Mouse (Mus musculus): ENCODE measurements around the gene Sgpp2. TPM values are rescaled to one million over a fixed set of nuclear protein-coding genes. Genes with fewer than 3 reads are reported as not detected.

Sgpp2 gene
- polyA plus RNA-seq, 1 experiment: 0.08 TPM

GRCm38 (mm10) chr1:78325851-78326250, 15.7 kb downstream of the Sgpp2 start:
- no peak overlapping the region for H3K4me3 ChIP-seq (ENCODE audit: insufficient read depth, poor library complexity, severe bottlenecking)
- no peaks in the 10 kb centered on the region for H3K79me2 ChIP-seq (ENCODE audit: control insufficient read depth, insufficient read depth)
- no peaks in the 10 kb centered on the region for H3K27me3 ChIP-seq (ENCODE audit: control insufficient read depth, insufficient read depth, insufficient read length)
- no peaks in the 10 kb centered on the region for H3K36me3 ChIP-seq (ENCODE audit: control insufficient read depth, insufficient read depth)
- no peaks in the 10 kb centered on the region for H3K79me3 ChIP-seq (ENCODE audit: low read depth)
- H3ac ChIP-seq (ENCODE audit: control insufficient read depth, insufficient read length, low read depth): no peak overlapping the region
- no peak for TF ChIP-seq CTCF (IDR thresholded peaks at IDR 0.05; ENCODE audit: control insufficient read depth, insufficient read depth, insufficient read length)
- TF ChIP-seq CEBPB (IDR thresholded peaks at IDR 0.05; ENCODE audit: low read depth): no peak
- no peak for TF ChIP-seq MAX (IDR thresholded peaks at IDR 0.05)
- TF ChIP-seq MYOD1 (IDR thresholded peaks at IDR 0.05; ENCODE audit: control insufficient read depth, insufficient read length, low read depth): no peak
- no peak for TF ChIP-seq USF1 (IDR thresholded peaks at IDR 0.05; ENCODE audit: low read depth)
- TF ChIP-seq FOSL1 (IDR thresholded peaks at IDR 0.05; ENCODE audit: insufficient read depth, low read length, poor library complexity, severe bottlenecking): no peak
- no peak for TF ChIP-seq MYOG (IDR thresholded peaks at IDR 0.05; ENCODE audit: control insufficient read depth, extremely low read depth, insufficient read length)

- Histone ChIP-seq H3K27me3 (ENCODE audit: control insufficient read depth, insufficient read depth, insufficient read length) (no peaks in the 10 kb centered on the region), H3K79me2 (ENCODE audit: control insufficient read depth, insufficient read depth) (no peaks in the 10 kb centered on the region), H3ac (ENCODE audit: control insufficient read depth, insufficient read length, low read depth) (no peak overlapping the region), H3K36me3 (ENCODE audit: control insufficient read depth, insufficient read depth) (no peaks in the 10 kb centered on the region), H3K4me3 (ENCODE audit: insufficient read depth, poor library complexity, severe bottlenecking) (no peak overlapping the region), H3K79me3 (ENCODE audit: low read depth) (no peaks in the 10 kb centered on the region)
- TF ChIP-seq USF1 (IDR thresholded peaks at IDR 0.05; ENCODE audit: low read depth) (no peak), MAX (IDR thresholded peaks at IDR 0.05) (no peak), MYOD1 (IDR thresholded peaks at IDR 0.05; ENCODE audit: control insufficient read depth, insufficient read length, low read depth) (no peak), FOSL1 (IDR thresholded peaks at IDR 0.05; ENCODE audit: insufficient read depth, low read length, poor library complexity, severe bottlenecking) (no peak), CEBPB (IDR thresholded peaks at IDR 0.05; ENCODE audit: low read depth) (no peak), MYOG (IDR thresholded peaks at IDR 0.05; ENCODE audit: control insufficient read depth, extremely low read depth, insufficient read length) (no peak), CTCF (IDR thresholded peaks at IDR 0.05; ENCODE audit: control insufficient read depth, insufficient read depth, insufficient read length) (no peak)
Measured at GRCm38 (mm10) chr1:78328646-78329045, 18.5 kb downstream of the Sgpp2 start.

GRCm38 (mm10) chr1:78329861-78330260, 19.7 kb downstream of the Sgpp2 start:
- Histone ChIP-seq H3K79me3 (ENCODE audit: low read depth) (no peaks in the 10 kb centered on the region), H3K36me3 (ENCODE audit: control insufficient read depth, insufficient read depth) (no peaks in the 10 kb centered on the region), H3K4me3 (ENCODE audit: insufficient read depth, poor library complexity, severe bottlenecking) (no peak overlapping the region), H3K27me3 (ENCODE audit: control insufficient read depth, insufficient read depth, insufficient read length) (no peaks in the 10 kb centered on the region), H3ac (ENCODE audit: control insufficient read depth, insufficient read length, low read depth) (no peak overlapping the region), H3K79me2 (ENCODE audit: control insufficient read depth, insufficient read depth) (no peaks in the 10 kb centered on the region)
- TF ChIP-seq MYOG (IDR thresholded peaks at IDR 0.05; ENCODE audit: control insufficient read depth, extremely low read depth, insufficient read length) (no peak), MAX (IDR thresholded peaks at IDR 0.05) (no peak), CEBPB (IDR thresholded peaks at IDR 0.05; ENCODE audit: low read depth) (no peak)

GRCm38 (mm10) chr1:78330620-78331158, 20.5 kb downstream of the Sgpp2 start:
- no peaks in the 10 kb centered on the region for H3K27me3 ChIP-seq (ENCODE audit: control insufficient read depth, insufficient read depth, insufficient read length)
- H3K79me2 ChIP-seq (ENCODE audit: control insufficient read depth, insufficient read depth): no peaks in the 10 kb centered on the region
- H3K4me3 ChIP-seq (ENCODE audit: insufficient read depth, poor library complexity, severe bottlenecking): no peak overlapping the region
- no peak overlapping the region for H3ac ChIP-seq (ENCODE audit: control insufficient read depth, insufficient read length, low read depth)
- no peaks in the 10 kb centered on the region for H3K36me3 ChIP-seq (ENCODE audit: control insufficient read depth, insufficient read depth)
- TF ChIP-seq CEBPB (IDR thresholded peaks at IDR 0.05; ENCODE audit: low read depth): no peak
- no peak for TF ChIP-seq CTCF (IDR thresholded peaks at IDR 0.05; ENCODE audit: control insufficient read depth, insufficient read depth, insufficient read length)
- TF ChIP-seq MYOD1 (IDR thresholded peaks at IDR 0.05; ENCODE audit: control insufficient read depth, insufficient read length, low read depth): no peak
- H3K79me3 ChIP-seq (ENCODE audit: low read depth): no peaks in the 10 kb centered on the region

GRCm38 (mm10) chr1:78337726-78338125, 27.6 kb downstream of the Sgpp2 start:
- TF ChIP-seq CTCF (IDR thresholded peaks at IDR 0.05; ENCODE audit: control insufficient read depth, insufficient read depth, insufficient read length) (no peak), MYOD1 (IDR thresholded peaks at IDR 0.05; ENCODE audit: control insufficient read depth, insufficient read length, low read depth) (no peak), USF1 (IDR thresholded peaks at IDR 0.05; ENCODE audit: low read depth) (no peak), MAX (IDR thresholded peaks at IDR 0.05) (no peak), CEBPB (IDR thresholded peaks at IDR 0.05; ENCODE audit: low read depth) (no peak), FOSL1 (IDR thresholded peaks at IDR 0.05; ENCODE audit: insufficient read depth, low read length, poor library complexity, severe bottlenecking) (no peak), MYOG (IDR thresholded peaks at IDR 0.05; ENCODE audit: control insufficient read depth, extremely low read depth, insufficient read length) (no peak)
- Histone ChIP-seq H3K36me3 (ENCODE audit: control insufficient read depth, insufficient read depth) (no peaks in the 10 kb centered on the region), H3K27me3 (ENCODE audit: control insufficient read depth, insufficient read depth, insufficient read length) (no peaks in the 10 kb centered on the region), H3K4me3 (ENCODE audit: insufficient read depth, poor library complexity, severe bottlenecking) (no peak overlapping the region), H3K79me3 (ENCODE audit: low read depth) (no peaks in the 10 kb centered on the region), H3K79me2 (ENCODE audit: control insufficient read depth, insufficient read depth) (no peaks in the 10 kb centered on the region), H3ac (ENCODE audit: control insufficient read depth, insufficient read length, low read depth) (no peak overlapping the region)

- no peak overlapping the region for H3ac ChIP-seq (ENCODE audit: control insufficient read depth, insufficient read length, low read depth)
- no peaks in the 10 kb centered on the region for H3K79me3 ChIP-seq (ENCODE audit: low read depth)
- no peaks in the 10 kb centered on the region for H3K36me3 ChIP-seq (ENCODE audit: control insufficient read depth, insufficient read depth)
- TF ChIP-seq USF1 (IDR thresholded peaks at IDR 0.05; ENCODE audit: low read depth) (no peak), CEBPB (IDR thresholded peaks at IDR 0.05; ENCODE audit: low read depth) (peak; percentile 44), MYOD1 (IDR thresholded peaks at IDR 0.05; ENCODE audit: control insufficient read depth, insufficient read length, low read depth) (no peak)
- H3K4me3 ChIP-seq (ENCODE audit: insufficient read depth, poor library complexity, severe bottlenecking): no peak overlapping the region
- H3K27me3 ChIP-seq (ENCODE audit: control insufficient read depth, insufficient read depth, insufficient read length): no peaks in the 10 kb centered on the region
- no peaks in the 10 kb centered on the region for H3K79me2 ChIP-seq (ENCODE audit: control insufficient read depth, insufficient read depth)
Measured at GRCm38 (mm10) chr1:78338212-78338611, 28.1 kb downstream of the Sgpp2 start.

All from C2C12 (cell line).